Mouse (Mus musculus) 416B (cell line): ENCODE measurements around the gene Slc41a2.
"Not testable (repeated sequence)": the region's sequence is repeated elsewhere in the genome, so short reads cannot be mapped to it uniquely, and the experiment has no call there.

Experiments
- DNase-seq: peaks from one replicate; pipeline ENCODE4 v3.0.0; 2011; ENCODE audit warnings: low read depth

The Slc41a2 gene

GRCm38 (mm10) chr10:83337159-83337951 is at the start of gene Slc41a2:
Gene Slc41a2, minus strand, starts transcription at chr10:83337882.
- DNase-seq = no peak

GRCm38 (mm10) chr10:83385330-83385910 is 47.7 kb upstream of the Slc41a2 start:
- no peak for DNase-seq

- no peak for DNase-seq
Measured at GRCm38 (mm10) chr10:83384456-83385215, 47.0 kb upstream of the Slc41a2 start.

GRCm38 (mm10) chr10:83383863-83384262 is 46.2 kb upstream of the Slc41a2 start:
- DNase-seq = no peak

GRCm38 (mm10) chr10:83382988-83383387 is 45.3 kb upstream of the Slc41a2 start:
- no peak for DNase-seq

- DNase-seq = no peak
Measured at GRCm38 (mm10) chr10:83382528-83382927, 44.8 kb upstream of the Slc41a2 start.

GRCm38 (mm10) chr10:83380501-83380900 is 42.8 kb upstream of the Slc41a2 start:
- no peak for DNase-seq

- DNase-seq = no peak
Measured at GRCm38 (mm10) chr10:83378083-83378833, 40.6 kb upstream of the Slc41a2 start.

- DNase-seq = no peak
Measured at GRCm38 (mm10) chr10:83376911-83377682, 39.4 kb upstream of the Slc41a2 start.

- DNase-seq = not testable (repeated sequence)
Measured at GRCm38 (mm10) chr10:83375458-83375857, 37.8 kb upstream of the Slc41a2 start.

- DNase-seq = no peak
Measured at GRCm38 (mm10) chr10:83374045-83374656, 36.5 kb upstream of the Slc41a2 start.

- no peak for DNase-seq
Measured at GRCm38 (mm10) chr10:83368918-83369317, 31.2 kb upstream of the Slc41a2 start.

- DNase-seq = no peak
Measured at GRCm38 (mm10) chr10:83363451-83363850, 25.8 kb upstream of the Slc41a2 start.

GRCm38 (mm10) chr10:83361643-83362382 is 24.1 kb upstream of the Slc41a2 start:
- peak; percentile 59 for DNase-seq

GRCm38 (mm10) chr10:83360356-83360755 is 22.7 kb upstream of the Slc41a2 start:
- no peak for DNase-seq

GRCm38 (mm10) chr10:83359956-83360355 is 22.3 kb upstream of the Slc41a2 start, which contains the start of gene D10Wsu102e:
Gene D10Wsu102e, plus strand, starts transcription at chr10:83360221.
- peak; percentile 97 for DNase-seq

- DNase-seq = no peak
Measured at GRCm38 (mm10) chr10:83359451-83359850, 21.8 kb upstream of the Slc41a2 start.

- no peak for DNase-seq
Measured at GRCm38 (mm10) chr10:83356416-83356815, 18.7 kb upstream of the Slc41a2 start.

GRCm38 (mm10) chr10:83354333-83354719 is 16.6 kb upstream of the Slc41a2 start:
- peak; percentile 56 for DNase-seq
